10 mouse cellular contexts compared by ENCODE assay signal in genomic region chr10:59131926-59132628, GRCm38 (mm10).
DNase-seq lines count a peak whose midpoint lies in the region; ATAC-seq and TF ChIP-seq lines count a peak whose summit lies in the region.
"Had no signal": no experiment of that assay in that cellular context is flagged by ENCODE, and none has a peak within 500 bp of the region (broad histone marks: within the 10 kb centered on the region; RNA-seq: fewer than 3 reads in every experiment).

No protein-coding gene starts in this region.

- no peak overlapping the region for H3K27ac ChIP-seq in heart, embryonic 12.5 days (ENCODE audit: poor library complexity, severe bottlenecking)
- H3K27ac ChIP-seq in embryonic facial prominence, embryonic 14.5 days (replicated peaks; ENCODE audit: low read depth, low read length) = peak overlapping the region; percentile 5; the same call in 1 of the 2 replicates
- peak overlapping the region; percentile 79 for H3K27ac ChIP-seq in lung, embryonic 16.5 days (ENCODE audit: low read length)
- no peak overlapping the region for H3K27ac ChIP-seq in thymus, adult 2 months (ENCODE audit: control insufficient read depth, insufficient read depth, low read length)
- H3K27ac ChIP-seq: kidney, embryonic 15.5 days had no signal

- H3K9ac ChIP-seq in heart, embryonic 12.5 days = no peak overlapping the region
- no peak overlapping the region for H3K9ac ChIP-seq in embryonic facial prominence, embryonic 14.5 days (ENCODE audit: low read depth, low read length)
- no peak overlapping the region for H3K9ac ChIP-seq in lung, embryonic 16.5 days (ENCODE audit: low read length)
- H3K9ac ChIP-seq: kidney, embryonic 15.5 days had no signal

- TF ChIP-seq POLR2A in thymus, adult 2 months (IDR thresholded peaks at IDR 0.05; ENCODE audit: control insufficient read depth, extremely low read depth, insufficient read depth, low read length, poor library complexity) = no peak

- peak; percentile 22 for DNase-seq in heart, postnatal 4 days
- peak; percentile 62 for DNase-seq in embryonic facial prominence, embryonic 14.5 days (ENCODE audit: low spot score)
- peak; percentile 40 for DNase-seq in thymus, adult 2 months
- no peak for DNase-seq in spleen, postnatal 14 days (ENCODE audit: low spot score in 2 of 2)
- DNase-seq in adrenal gland, adult 2 months = no peak
- DNase-seq in frontal cortex, postnatal 36 days (ENCODE audit: low spot score in 2 of 2) = no peak

- H3K36me3 ChIP-seq in heart, embryonic 12.5 days = no peaks in the 10 kb centered on the region
- no peaks in the 10 kb centered on the region for H3K36me3 ChIP-seq in embryonic facial prominence, embryonic 14.5 days (ENCODE audit: control insufficient read depth, insufficient read depth, low read length)
- no peaks in the 10 kb centered on the region for H3K36me3 ChIP-seq in lung, embryonic 16.5 days (ENCODE audit: control insufficient read depth, insufficient read depth, low read length)
- no peaks in the 10 kb centered on the region for H3K36me3 ChIP-seq in thymus, adult 2 months (ENCODE audit: control insufficient read depth, insufficient read depth, low read length)
- H3K36me3 ChIP-seq: kidney, embryonic 15.5 days had no signal

- no peak overlapping the region for H3K4me3 ChIP-seq in heart, embryonic 12.5 days
- H3K4me3 ChIP-seq in embryonic facial prominence, embryonic 14.5 days (ENCODE audit: low read depth, low read length) = no peak overlapping the region
- H3K4me3 ChIP-seq in lung, embryonic 16.5 days (ENCODE audit: low read length) = no peak overlapping the region
- no peak overlapping the region for H3K4me3 ChIP-seq in thymus, adult 2 months (ENCODE audit: control insufficient read depth, insufficient read depth, low read length)
- H3K4me3 ChIP-seq: erythroblast, embryonic 14.5 days; kidney, embryonic 15.5 days had no signal

- H3K4me1 ChIP-seq in heart, embryonic 12.5 days (replicated peaks) = peaks cover 35% of the 10 kb centered on the region
- H3K4me1 ChIP-seq in embryonic facial prominence, embryonic 14.5 days (ENCODE audit: control insufficient read depth, insufficient read depth, low read length) = no peaks in the 10 kb centered on the region
- peaks cover 11% of the 10 kb centered on the region for H3K4me1 ChIP-seq in lung, embryonic 16.5 days (replicated peaks; ENCODE audit: control insufficient read depth, insufficient read depth, low read length)
- peaks cover 5% of the 10 kb centered on the region; the same call in 1 of the 2 replicates for H3K4me1 ChIP-seq in thymus, adult 2 months (replicated peaks; ENCODE audit: control insufficient read depth, insufficient read depth, low read length)

- H3K27me3 ChIP-seq in heart, embryonic 12.5 days (replicated peaks) = no peaks in the 10 kb centered on the region
- no peaks in the 10 kb centered on the region for H3K27me3 ChIP-seq in embryonic facial prominence, embryonic 14.5 days (replicated peaks; ENCODE audit: control insufficient read depth, insufficient read depth, low read length)
- no peaks in the 10 kb centered on the region for H3K27me3 ChIP-seq in lung, embryonic 16.5 days (ENCODE audit: control insufficient read depth, insufficient read depth, low read depth, low read length)
- no peaks in the 10 kb centered on the region for H3K27me3 ChIP-seq in thymus, adult 2 months (ENCODE audit: control insufficient read depth, insufficient read depth, low read length)
- H3K27me3 ChIP-seq: kidney, embryonic 15.5 days had no signal

- no peak for ATAC-seq in heart, embryonic 12.5 days (ENCODE audit: insufficient number of reproducible peaks, low FRiP score)
- ATAC-seq in embryonic facial prominence, embryonic 14.5 days (ENCODE audit: low read depth) = peak; percentile 60
- peak; percentile 93 for ATAC-seq in lung, embryonic 16.5 days (ENCODE audit: low read depth)

- 62% methylated on average over 20 of the region's 20 CpGs for WGBS in heart, embryonic 12.5 days
- WGBS in embryonic facial prominence, embryonic 14.5 days = 48% methylated on average over 20 of the region's 20 CpGs
- WGBS in lung, embryonic 16.5 days = 40% methylated on average over 20 of the region's 20 CpGs
- 22% methylated on average over 20 of the region's 20 CpGs for WGBS in thymus, adult 2 months

- no peaks in the 10 kb centered on the region for H3K9me3 ChIP-seq in heart, embryonic 12.5 days (replicated peaks)
- no peaks in the 10 kb centered on the region for H3K9me3 ChIP-seq in embryonic facial prominence, embryonic 14.5 days (ENCODE audit: control insufficient read depth, low read length)
- no peaks in the 10 kb centered on the region for H3K9me3 ChIP-seq in lung, embryonic 16.5 days (ENCODE audit: control insufficient read depth, low read length)
- H3K9me3 ChIP-seq: kidney, embryonic 15.5 days had no signal

- H3K4me2 ChIP-seq in heart, embryonic 12.5 days = no peak overlapping the region
- H3K4me2 ChIP-seq in embryonic facial prominence, embryonic 14.5 days (ENCODE audit: low read depth, low read length) = peak overlapping the region; percentile 3; the same call in 1 of the 2 replicates
- peak overlapping the region; percentile 26; the same call in 1 of the 2 replicates for H3K4me2 ChIP-seq in lung, embryonic 16.5 days (ENCODE audit: low read depth, low read length)
- H3K4me2 ChIP-seq: kidney, embryonic 15.5 days had no signal

- no peak for TF ChIP-seq CTCF in thymus, adult 2 months (IDR thresholded peaks at IDR 0.05; ENCODE audit: borderline replicate concordance, control insufficient read depth, extremely low read depth, insufficient read depth, low read length, poor library complexity)

Comparison
In these comparisons a context has a peak if more than half of its experiments do, and no peak if none do; other contexts are left out.
1. DNase-seq: peak in heart, postnatal 4 days (single experiment), embryonic facial prominence, embryonic 14.5 days (single experiment) and thymus, adult 2 months (single experiment); none in spleen, postnatal 14 days (0 of 2), adrenal gland, adult 2 months (single experiment) and frontal cortex, postnatal 36 days (0 of 2).
2. H3K27ac ChIP-seq: peak in embryonic facial prominence, embryonic 14.5 days (single experiment) and lung, embryonic 16.5 days (single experiment); none in heart, embryonic 12.5 days (single experiment) and thymus, adult 2 months (single experiment).